Mouse (Mus musculus): ENCODE data around the gene Mctp2. TPM values are rescaled to one million over a fixed set of nuclear protein-coding genes. Genes with fewer than 3 reads are reported as not detected.

The Mctp2 gene
- total and polyA plus RNA-seq, 3 experiments = not detected

DNA sequence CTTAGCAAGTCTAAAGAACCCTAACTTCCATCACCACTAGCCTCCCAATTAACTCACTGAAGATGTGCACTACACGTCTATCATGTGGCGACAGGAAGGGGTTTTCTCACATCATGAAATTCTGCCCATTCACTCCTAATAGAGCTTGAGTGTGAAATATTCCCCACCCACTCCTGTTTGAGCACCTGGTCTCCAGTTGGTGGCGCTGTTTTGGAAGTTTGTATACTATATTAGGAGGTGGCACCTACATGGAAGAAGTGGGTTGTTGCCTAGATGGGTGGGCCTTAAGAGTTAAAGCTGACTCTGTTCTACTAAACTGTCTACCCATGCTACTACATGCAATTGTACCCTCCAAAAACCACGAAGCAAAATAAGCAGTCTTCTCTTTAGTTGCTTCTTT is 4.7 kb downstream of the Mctp2 start:
- Histone ChIP-seq H3K79me2 (ENCODE audit: control insufficient read depth, insufficient read depth, low read length, poor library complexity) (no peaks in the 10 kb centered on the region), H3K4me3 (ENCODE audit: control insufficient read depth in 1 of 2, insufficient read depth in 1 of 2, low read depth in 2 of 2, low read length in 2 of 2) (no peak overlapping the region), H3K9ac (ENCODE audit: control insufficient read depth, low read depth, low read length, poor library complexity, severe bottlenecking) (no peak overlapping the region), H3K27ac (ENCODE audit: control insufficient read depth, low read depth, low read length) (no peak overlapping the region), H3K9me3 (replicated peaks; ENCODE audit: insufficient read depth, low read length) (no peaks in the 10 kb centered on the region), H3K36me3 (ENCODE audit: control insufficient read depth in 1 of 2, insufficient read depth in 2 of 2, low read length in 2 of 2) (no peaks in the 10 kb centered on the region), H3K4me1 (ENCODE audit: control insufficient read depth in 1 of 2, insufficient read depth in 2 of 2, low read length in 2 of 2) (no peaks in the 10 kb centered on the region), H3K27me3 (ENCODE audit: control insufficient read depth in 1 of 2, insufficient read depth in 2 of 2, low read length in 2 of 2) (no peaks in the 10 kb centered on the region)
- no peak for DNase-seq (ENCODE audit: low read depth, low spot score)
- TF ChIP-seq POLR2A (IDR thresholded peaks at IDR 0.05; ENCODE audit: control insufficient read depth in 1 of 2, insufficient read depth in 1 of 2, low read depth in 1 of 2, low read length in 2 of 2, poor library complexity in 1 of 2) (no peak), CHD2 (IDR thresholded peaks at IDR 0.05; ENCODE audit: low read length) (no peak), RAD21 (IDR thresholded peaks at IDR 0.05; ENCODE audit: low read depth, low read length) (no peak)

DNA sequence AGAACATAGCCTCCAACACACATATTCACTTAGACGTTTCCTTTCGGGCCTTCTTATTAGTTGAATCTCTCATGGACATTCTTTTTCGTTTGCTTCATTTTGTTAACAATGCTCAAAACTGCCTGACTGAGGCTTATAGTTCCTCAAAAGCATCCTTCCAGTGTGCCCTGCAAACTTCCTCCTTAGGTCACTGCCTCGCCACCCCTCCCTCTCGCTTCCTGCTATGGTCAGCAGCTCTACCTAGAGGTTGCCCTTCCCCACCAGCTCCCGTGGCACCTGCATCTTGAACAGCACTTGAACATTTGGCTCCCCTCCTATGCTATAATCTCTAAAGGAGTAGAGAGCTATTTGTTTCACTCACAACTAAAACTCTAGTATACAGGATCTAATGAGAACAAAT is 6.7 kb downstream of the Mctp2 start:
- no peak for TF ChIP-seq POLR2A (IDR thresholded peaks at IDR 0.05; ENCODE audit: control insufficient read depth in 1 of 2, insufficient read depth in 1 of 2, low read depth in 1 of 2, low read length in 2 of 2, poor library complexity in 1 of 2)
- no peak for TF ChIP-seq MAX (IDR thresholded peaks at IDR 0.05; ENCODE audit: low read length)
- no peak for TF ChIP-seq ZC3H11A (IDR thresholded peaks at IDR 0.05; ENCODE audit: low read depth, low read length)
- no peak for TF ChIP-seq MYC (IDR thresholded peaks at IDR 0.05; ENCODE audit: low read depth, low read length)
- no peak for TF ChIP-seq RCOR1 (IDR thresholded peaks at IDR 0.05; ENCODE audit: low read depth, low read length)
- no peak for TF ChIP-seq CHD2 (IDR thresholded peaks at IDR 0.05; ENCODE audit: low read length)
- TF ChIP-seq SMC3 (IDR thresholded peaks at IDR 0.05; ENCODE audit: low read depth, low read length) = no peak
- TF ChIP-seq TAL1 (IDR thresholded peaks at IDR 0.05; ENCODE audit: low read length) = no peak
- no peak for TF ChIP-seq MAFK (IDR thresholded peaks at IDR 0.05; ENCODE audit: borderline replicate concordance, low read depth, low read length)
- no peak overlapping the region for H3K27ac ChIP-seq (ENCODE audit: control insufficient read depth, low read depth, low read length)
- H3K9ac ChIP-seq (ENCODE audit: control insufficient read depth, low read depth, low read length, poor library complexity, severe bottlenecking) = no peak overlapping the region
- H3K36me3 ChIP-seq (ENCODE audit: control insufficient read depth in 1 of 2, insufficient read depth in 2 of 2, low read length in 2 of 2) = no peaks in the 10 kb centered on the region
- H3K79me2 ChIP-seq (ENCODE audit: control insufficient read depth, insufficient read depth, low read length, poor library complexity) = no peaks in the 10 kb centered on the region
- H3K27me3 ChIP-seq (ENCODE audit: control insufficient read depth in 1 of 2, insufficient read depth in 2 of 2, low read length in 2 of 2) = no peaks in the 10 kb centered on the region
- no peak overlapping the region for H3K4me3 ChIP-seq (ENCODE audit: control insufficient read depth in 1 of 2, insufficient read depth in 1 of 2, low read depth in 2 of 2, low read length in 2 of 2)
- no peaks in the 10 kb centered on the region for H3K4me1 ChIP-seq (ENCODE audit: control insufficient read depth in 1 of 2, insufficient read depth in 2 of 2, low read length in 2 of 2)
- H3K9me3 ChIP-seq (replicated peaks; ENCODE audit: insufficient read depth, low read length) = no peaks in the 10 kb centered on the region
- DNase-seq (ENCODE audit: low read depth, low spot score) = no peak

DNA sequence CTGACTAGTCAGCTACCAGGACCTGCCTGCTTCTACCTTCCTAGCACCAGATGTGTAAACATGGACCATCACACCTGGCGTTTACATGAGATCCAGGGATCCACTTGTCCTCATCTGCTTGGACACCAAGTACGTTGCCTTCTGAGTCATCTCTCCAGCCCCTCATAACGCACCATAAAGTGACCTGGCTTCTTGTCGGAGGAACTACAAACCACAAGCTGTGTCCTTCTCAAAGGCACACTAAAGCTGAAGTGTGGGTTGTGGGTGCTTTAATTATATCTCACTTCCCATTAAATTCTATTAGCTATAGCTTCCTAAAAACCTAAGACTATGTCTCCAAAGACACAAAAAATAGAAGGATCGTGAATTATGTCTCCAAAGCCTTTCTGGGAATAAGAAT is 9.4 kb downstream of the Mctp2 start:
- Histone ChIP-seq H3K79me2 (ENCODE audit: control insufficient read depth, insufficient read depth, low read length, poor library complexity) (no peaks in the 10 kb centered on the region), H3K36me3 (ENCODE audit: control insufficient read depth in 1 of 2, insufficient read depth in 2 of 2, low read length in 2 of 2) (no peaks in the 10 kb centered on the region), H3K27me3 (ENCODE audit: control insufficient read depth in 1 of 2, insufficient read depth in 2 of 2, low read length in 2 of 2) (no peaks in the 10 kb centered on the region), H3K27ac (ENCODE audit: control insufficient read depth, low read depth, low read length) (no peak overlapping the region), H3K9me3 (replicated peaks; ENCODE audit: insufficient read depth, low read length) (no peaks in the 10 kb centered on the region), H3K9ac (ENCODE audit: control insufficient read depth, low read depth, low read length, poor library complexity, severe bottlenecking) (no peak overlapping the region), H3K4me1 (ENCODE audit: control insufficient read depth in 1 of 2, insufficient read depth in 2 of 2, low read length in 2 of 2) (no peaks in the 10 kb centered on the region), H3K4me3 (ENCODE audit: control insufficient read depth in 1 of 2, insufficient read depth in 1 of 2, low read depth in 2 of 2, low read length in 2 of 2) (no peak overlapping the region)
- no peak for DNase-seq (ENCODE audit: low read depth, low spot score)
- TF ChIP-seq TAL1 (IDR thresholded peaks at IDR 0.05; ENCODE audit: low read length) (no peak), CHD1 (IDR thresholded peaks at IDR 0.05; ENCODE audit: low read depth, low read length) (no peak), TBP (IDR thresholded peaks at IDR 0.05; ENCODE audit: low read depth, low read length) (no peak)
